Mouse (Mus musculus) layer of hippocampus, adult 9-11 months (tissue): ENCODE results near the gene Abca12.
A peak's percentile ranks its signal among the peaks of the same experiment; 100 is the strongest.

Source experiments
- DNase-seq: peaks from one replicate; pipeline ENCODE4 v3.0.0; 2022

Abca12 gene

DNA sequence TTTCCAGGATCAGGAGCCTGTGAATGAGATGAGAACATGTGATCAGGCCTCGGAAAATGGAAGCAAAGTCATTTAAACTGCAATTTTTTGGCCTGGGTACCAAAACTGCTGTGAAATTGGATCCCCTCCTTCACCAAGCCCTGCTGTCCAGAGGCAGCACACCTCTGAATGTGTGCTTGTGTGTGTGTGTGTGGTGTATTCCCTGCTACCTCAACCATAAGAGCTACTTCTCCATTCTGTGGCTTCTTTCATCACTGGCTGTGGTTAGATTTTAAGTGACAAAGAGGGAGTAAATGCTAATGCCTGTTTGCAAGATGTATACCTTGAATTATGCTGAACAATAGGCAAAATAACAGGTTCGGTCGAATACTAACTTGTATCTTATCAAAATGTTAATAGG is 84.4 kb downstream of the Abca12 start:
- DNase-seq, result no peak

DNA sequence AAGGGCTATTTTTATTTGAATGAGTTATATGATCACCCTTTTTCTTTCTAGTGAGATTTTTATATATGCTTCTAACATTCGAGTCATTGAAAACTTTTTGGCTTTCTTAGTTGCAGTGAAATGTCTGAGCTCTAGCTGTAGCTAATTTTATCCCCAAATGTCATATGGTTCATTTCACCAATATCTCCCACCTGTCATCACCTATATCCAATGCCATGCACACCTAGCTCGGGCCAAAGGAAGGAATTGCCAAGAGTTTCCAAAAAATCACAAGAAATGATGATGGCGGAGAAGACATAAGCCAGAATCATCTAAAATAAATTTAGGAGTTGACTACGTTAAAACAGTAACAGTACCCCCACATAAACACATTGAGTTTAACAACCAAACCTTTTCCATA is 102.5 kb downstream of the Abca12 start:
- DNase-seq, result no peak

GRCm38 (mm10) chr1:71310614-71311013 is 104.1 kb downstream of the Abca12 start:
- no peak for DNase-seq

DNA sequence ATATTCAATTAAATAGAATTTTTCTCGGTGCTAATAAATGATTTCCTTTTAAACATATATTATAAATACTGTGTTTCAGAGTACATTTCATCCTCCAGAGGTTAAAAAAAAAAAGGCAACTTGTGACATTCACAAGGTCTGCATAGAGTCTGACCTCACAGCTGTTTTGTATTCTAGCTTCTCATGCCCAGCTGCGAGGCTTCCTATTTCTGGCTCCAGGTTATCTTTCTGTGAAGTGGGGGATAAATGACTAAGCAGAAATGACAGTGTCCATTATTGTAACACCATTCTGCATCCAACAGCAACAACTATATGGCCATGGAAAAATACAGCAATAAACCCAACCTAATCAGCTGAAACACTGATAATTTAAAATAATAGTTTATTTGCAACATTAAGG is 107.3 kb downstream of the Abca12 start:
- no peak for DNase-seq

DNA sequence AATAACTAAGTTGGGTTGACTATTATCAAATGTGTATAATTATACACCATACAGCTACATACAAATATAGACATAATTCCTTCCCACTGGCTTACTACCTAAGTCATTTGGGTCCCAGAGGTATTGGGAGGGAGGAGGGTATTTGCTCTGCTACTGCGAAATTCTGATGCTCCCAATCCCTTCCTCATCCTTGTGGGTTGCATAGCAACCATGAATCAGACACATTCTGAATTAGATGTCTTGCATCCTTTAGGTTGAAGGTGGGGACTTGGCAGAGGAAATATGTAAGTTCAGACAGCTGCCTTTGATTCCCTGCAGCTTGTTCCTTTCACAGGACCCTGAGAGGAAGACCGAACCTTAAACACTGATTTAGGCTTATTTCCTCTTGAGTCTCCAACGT is 108.5 kb downstream of the Abca12 start:
- no peak for DNase-seq

- no peak for DNase-seq
Observed at GRCm38 (mm10) chr1:71304588-71304987, 110.1 kb downstream of the Abca12 start.

DNA sequence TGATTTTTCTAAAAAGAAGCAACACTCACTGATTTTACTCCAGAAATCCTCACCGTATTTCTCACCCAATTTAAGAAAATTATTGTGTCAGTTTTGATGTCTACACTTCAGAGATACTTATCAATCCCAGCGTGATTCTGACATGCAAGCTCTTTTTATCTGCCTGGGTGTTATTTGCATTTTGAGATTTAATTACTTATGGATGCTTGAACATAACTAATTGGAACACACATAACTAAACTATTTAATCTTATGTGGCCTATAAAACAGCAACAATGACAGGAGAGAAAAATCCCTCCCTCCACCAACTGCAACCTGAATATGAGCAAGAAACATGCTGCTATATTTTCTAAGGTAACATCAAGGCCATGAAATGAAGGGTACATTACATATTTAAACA is 117.7 kb downstream of the Abca12 start:
- DNase-seq, result no peak

DNA sequence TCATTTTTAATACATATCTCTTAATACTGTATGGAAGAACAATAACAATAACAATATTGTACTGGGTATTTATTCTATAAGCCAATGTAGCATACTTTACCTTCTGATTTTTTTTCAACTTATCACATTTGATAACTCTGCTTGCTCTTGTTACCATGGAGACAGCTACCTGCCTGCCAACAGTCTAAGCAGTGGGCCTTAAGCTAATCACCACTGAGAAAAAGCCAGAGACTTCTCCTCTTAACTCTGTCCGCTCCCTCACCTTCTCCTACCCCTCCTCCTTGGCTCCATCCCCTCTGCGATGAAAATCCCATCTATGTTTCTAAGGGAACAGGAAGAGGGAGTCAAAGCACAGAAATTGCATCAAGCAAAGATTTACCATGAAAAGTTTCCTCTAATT is 118.1 kb downstream of the Abca12 start:
- DNase-seq, result no peak

GRCm38 (mm10) chr1:71291917-71292316 is 122.8 kb downstream of the Abca12 start:
- DNase-seq, result no peak

DNA sequence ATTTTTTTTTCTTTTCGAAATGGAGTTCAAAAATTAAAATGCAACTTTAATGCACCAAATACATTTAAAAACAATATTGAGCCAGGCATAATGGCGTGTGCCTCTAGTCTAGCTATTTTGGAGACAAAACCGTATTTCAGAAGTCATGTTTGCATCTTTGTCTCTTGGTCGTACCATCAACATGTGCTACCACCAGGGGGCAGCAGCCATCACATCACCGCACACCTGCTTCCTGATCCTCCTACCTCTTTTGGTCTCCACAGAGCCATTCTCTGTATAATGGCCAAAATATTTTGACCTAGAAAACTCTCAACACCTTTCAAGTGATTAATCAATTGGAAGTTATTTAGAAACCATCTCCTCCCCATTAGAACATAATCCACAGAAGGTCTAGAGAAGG is 125.2 kb downstream of the Abca12 start:
- peak; percentile 45 for DNase-seq

- DNase-seq, result no peak
Observed at GRCm38 (mm10) chr1:71276940-71277339, 137.8 kb downstream of the Abca12 start.

DNA sequence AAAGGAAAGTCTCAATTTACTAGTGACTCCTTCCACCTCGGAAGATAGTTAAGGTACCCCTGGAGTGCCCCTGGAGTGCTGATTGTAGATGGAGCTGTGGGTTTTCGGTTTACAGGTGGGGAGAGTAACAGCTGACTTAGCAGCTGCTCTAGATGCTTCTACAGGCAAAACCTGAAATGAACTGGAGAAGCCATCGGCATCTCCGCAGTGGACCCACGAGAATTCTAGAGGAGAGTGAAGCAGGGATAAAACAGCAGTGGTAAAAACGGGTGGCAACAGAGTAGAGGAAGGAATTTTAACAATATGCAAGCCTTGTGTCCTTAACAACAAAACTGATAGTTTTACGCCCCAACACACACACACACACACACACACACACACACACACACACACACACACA is 142.2 kb downstream of the Abca12 start:
- DNase-seq, result no peak

DNA sequence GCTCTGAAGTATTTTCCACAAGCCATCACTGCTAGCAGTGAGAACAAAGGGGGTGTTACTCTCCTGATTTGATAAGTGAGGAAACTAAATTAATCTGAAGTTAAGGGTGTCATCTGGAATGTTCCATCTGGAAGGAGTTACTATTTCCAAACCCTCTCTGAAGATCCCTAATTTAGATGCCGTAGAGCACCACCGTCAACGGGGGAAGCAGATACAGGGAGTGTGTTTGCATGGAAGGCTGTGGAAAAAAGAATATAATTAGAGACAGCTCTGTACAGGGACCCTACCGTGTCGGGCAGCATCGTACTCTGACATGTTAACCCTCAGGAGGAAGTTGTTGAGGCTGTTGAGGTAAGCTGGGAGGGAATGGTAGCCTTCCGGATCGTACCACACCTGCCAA is 142.6 kb downstream of the Abca12 start:
- DNase-seq, result peak; percentile 4

DNA sequence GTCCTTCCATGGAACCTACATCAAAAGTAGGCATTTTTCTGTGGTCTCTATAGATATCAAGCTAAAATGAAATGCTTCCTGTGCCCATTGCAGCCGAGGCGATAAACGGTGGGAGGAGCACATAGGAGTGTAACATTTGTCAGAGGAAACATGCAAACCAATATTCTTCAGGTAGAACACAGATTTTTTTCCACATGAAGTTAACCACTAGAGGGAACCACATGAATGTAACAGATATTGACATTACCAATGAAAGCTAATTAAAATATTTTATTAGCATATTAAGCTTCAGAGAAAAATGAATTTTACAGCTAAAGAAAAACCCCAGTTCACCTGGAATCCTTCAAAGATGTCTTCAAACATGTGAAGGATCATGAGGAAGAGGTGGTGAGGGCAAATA is 144.6 kb downstream of the Abca12 start:
- DNase-seq, result no peak

DNA sequence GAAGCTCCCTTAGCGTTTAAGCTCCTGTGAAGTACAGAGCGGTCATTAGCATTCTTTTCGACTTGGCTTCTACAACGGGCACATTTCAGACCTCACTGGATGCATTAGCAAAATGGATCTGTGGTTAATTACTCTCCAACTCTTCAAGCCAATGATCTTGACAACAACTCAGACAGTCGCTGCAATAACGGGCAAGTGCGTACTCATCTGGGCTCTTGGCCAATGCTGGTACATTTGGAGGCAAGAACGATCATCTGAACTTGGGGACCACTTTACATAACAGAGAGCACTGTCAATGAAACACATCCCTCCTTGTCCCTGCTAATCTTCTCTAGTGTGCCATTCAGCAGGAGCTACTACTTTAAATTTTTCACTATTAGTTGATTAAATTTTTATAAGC is 148.1 kb downstream of the Abca12 start:
- no peak for DNase-seq

GRCm38 (mm10) chr1:71263532-71263931 is 151.2 kb downstream of the Abca12 start:
- no peak for DNase-seq

GRCm38 (mm10) chr1:71244647-71245046 is 170.1 kb downstream of the Abca12 start:
- DNase-seq, result no peak

- no peak for DNase-seq
Observed at GRCm38 (mm10) chr1:71241396-71241795, 173.3 kb downstream of the Abca12 start.

- DNase-seq, result no peak
Observed at GRCm38 (mm10) chr1:71239586-71239985, 175.1 kb downstream of the Abca12 start.

GRCm38 (mm10) chr1:71235335-71235734 is 179.4 kb downstream of the Abca12 start:
- DNase-seq, result no peak

DNA sequence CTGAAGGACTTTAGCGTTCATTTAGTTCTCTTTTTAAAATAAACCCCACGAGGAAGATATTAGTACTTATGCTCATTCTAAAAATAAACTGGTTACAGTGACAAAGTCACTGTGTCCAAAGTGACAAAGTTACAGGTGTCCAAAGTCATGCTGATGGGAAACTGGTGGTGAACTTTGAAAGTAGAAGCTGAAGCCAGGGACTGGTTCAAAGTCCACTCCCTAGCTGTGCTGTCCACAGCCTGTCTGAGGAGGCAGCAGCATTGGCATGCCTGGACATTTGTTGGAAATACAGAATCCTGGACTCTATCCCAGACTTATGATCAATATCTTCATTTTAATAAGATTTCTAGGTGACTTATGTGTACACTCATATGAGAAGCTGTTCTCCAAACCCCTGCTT is 183.5 kb downstream of the Abca12 start:
- DNase-seq, result no peak

DNA sequence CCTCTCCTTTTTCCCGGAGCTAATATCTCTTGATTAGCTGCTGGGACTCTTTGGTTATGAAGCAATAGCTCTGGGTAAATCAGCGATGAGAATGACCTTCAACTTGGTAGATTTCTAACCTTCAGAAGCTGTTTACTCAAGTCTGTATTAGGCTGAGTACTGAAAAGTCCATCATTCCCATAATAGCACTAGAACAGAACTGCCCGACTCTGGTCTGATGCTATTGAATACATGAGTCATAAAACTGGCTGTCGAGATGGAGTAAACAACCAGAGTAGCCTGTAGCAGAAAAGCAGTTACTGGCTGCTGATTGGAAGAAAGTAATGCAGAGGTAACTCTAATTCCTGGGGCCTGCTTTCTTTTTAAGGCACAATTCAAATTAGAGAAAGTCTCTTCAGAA is 211.1 kb downstream of the Abca12 start:
- no peak for DNase-seq

DNA sequence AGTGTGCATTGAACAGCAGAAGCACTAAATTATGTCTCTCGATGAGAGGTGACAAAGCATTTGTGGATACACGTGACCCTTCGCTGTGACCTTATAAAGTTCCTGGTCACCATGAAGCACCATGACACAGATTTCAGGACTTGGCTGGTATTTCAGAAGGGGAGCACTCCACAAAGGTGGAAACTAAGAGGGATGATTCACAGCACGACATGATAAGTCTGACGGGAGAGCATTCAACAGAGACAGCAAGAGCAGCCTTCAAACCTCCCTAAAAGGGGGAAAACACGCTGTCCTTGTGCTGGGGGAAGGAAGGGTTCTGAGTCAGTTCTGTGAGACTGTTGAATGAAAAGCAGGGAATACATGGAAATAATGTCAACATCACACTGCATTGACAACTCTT is 218.5 kb downstream of the Abca12 start:
- no peak for DNase-seq

DNA sequence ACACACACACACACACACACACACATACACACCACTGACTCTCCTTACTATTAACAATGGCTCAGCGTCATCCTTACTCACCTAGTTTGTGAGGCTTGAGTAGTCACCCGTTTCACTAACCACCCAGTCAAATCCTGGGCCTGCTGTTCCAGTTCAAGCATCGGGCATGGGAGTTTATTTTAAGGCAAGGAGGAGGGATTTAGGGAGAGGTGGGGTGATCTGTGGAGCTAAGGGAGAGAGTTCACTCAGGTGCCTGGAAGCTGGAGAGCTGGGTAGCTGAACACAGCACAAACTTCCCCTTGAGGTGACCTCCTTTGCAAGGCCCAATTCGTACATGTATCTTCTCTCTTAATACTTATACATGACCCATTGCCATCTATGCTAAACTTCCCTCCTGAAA is 219.4 kb downstream of the Abca12 start:
- no peak for DNase-seq

GRCm38 (mm10) chr1:71193931-71194330 is 220.8 kb downstream of the Abca12 start:
- no peak for DNase-seq
